Mouse (Mus musculus): ENCODE results near the gene Fndc3b.

The Fndc3b gene

GRCm38 (mm10) chr3:27704641-27705040 lies 6.5 kb downstream of the Fndc3b start:
- peaks cover 82% of the 10 kb centered on the region for H3K4me1 ChIP-seq (replicated peaks; ENCODE audit: low read depth, low read length)

GRCm38 (mm10) chr3:27703531-27703930 lies 7.6 kb downstream of the Fndc3b start:
- Histone ChIP-seq H3K4me3 (replicated peaks; ENCODE audit: low read length) (peak overlapping the region; percentile 37; the same call in 1 of the 2 replicates), H3K36me3 (ENCODE audit: insufficient read depth, low read length) (no peaks in the 10 kb centered on the region), H3K9me3 (ENCODE audit: low read length) (no peaks in the 10 kb centered on the region), H3K27me3 (ENCODE audit: insufficient read depth, low read length) (peaks cover 12% of the 10 kb centered on the region), H3K4me1 (replicated peaks; ENCODE audit: low read depth, low read length) (peaks cover 78% of the 10 kb centered on the region)
- 0 out of 2 replicates have a peak, but pooled peaks have one; percentile 13 for TF ChIP-seq NANOG (IDR thresholded peaks at IDR 0.05; ENCODE audit: borderline replicate concordance, low read length)
- no peak for TF ChIP-seq CTCF (conservative IDR thresholded peaks at IDR 0.05; ENCODE audit: low read length)

More at GRCm38 (mm10) chr3:27704641-27705040, 6.5 kb downstream of the Fndc3b start:
- TF ChIP-seq CTCF (conservative IDR thresholded peaks at IDR 0.05; ENCODE audit: low read length) (no peak), NANOG (IDR thresholded peaks at IDR 0.05; ENCODE audit: borderline replicate concordance, low read length) (no peak), POU5F1 (IDR thresholded peaks at IDR 0.05; ENCODE audit: borderline replicate concordance, low read length) (no peak)
- H3K4me3 ChIP-seq (replicated peaks; ENCODE audit: low read length): no peak overlapping the region
- H3K36me3 ChIP-seq (ENCODE audit: insufficient read depth, low read length): no peaks in the 10 kb centered on the region
- no peaks in the 10 kb centered on the region for H3K9me3 ChIP-seq (ENCODE audit: low read length)
- H3K27me3 ChIP-seq (ENCODE audit: insufficient read depth, low read length): peaks cover 20% of the 10 kb centered on the region

GRCm38 (mm10) chr3:27703081-27703480 lies 8.0 kb downstream of the Fndc3b start:
- Histone ChIP-seq H3K27me3 (ENCODE audit: insufficient read depth, low read length) (peaks cover 8% of the 10 kb centered on the region; the same call in 1 of the 2 replicates), H3K4me3 (replicated peaks; ENCODE audit: low read length) (0 out of 2 replicates have a peak overlapping the region, but pooled peaks have one; percentile 37), H3K36me3 (ENCODE audit: insufficient read depth, low read length) (no peaks in the 10 kb centered on the region), H3K4me1 (replicated peaks; ENCODE audit: low read depth, low read length) (peaks cover 79% of the 10 kb centered on the region), H3K9me3 (ENCODE audit: low read length) (no peaks in the 10 kb centered on the region)
- TF ChIP-seq NANOG (IDR thresholded peaks at IDR 0.05; ENCODE audit: borderline replicate concordance, low read length): no peak; the same call in 1 of the 2 replicates

- Histone ChIP-seq H3K4me3 (replicated peaks; ENCODE audit: low read length) (no peak overlapping the region), H3K9me3 (ENCODE audit: low read length) (no peaks in the 10 kb centered on the region), H3K27me3 (ENCODE audit: insufficient read depth, low read length) (no peaks in the 10 kb centered on the region), H3K4me1 (replicated peaks; ENCODE audit: low read depth, low read length) (peaks cover 84% of the 10 kb centered on the region), H3K36me3 (ENCODE audit: insufficient read depth, low read length) (no peaks in the 10 kb centered on the region)
- TF ChIP-seq NANOG (IDR thresholded peaks at IDR 0.05; ENCODE audit: borderline replicate concordance, low read length) (no peak), CTCF (conservative IDR thresholded peaks at IDR 0.05; ENCODE audit: low read length) (no peak), POU5F1 (IDR thresholded peaks at IDR 0.05; ENCODE audit: borderline replicate concordance, low read length) (no peak)
Observed at GRCm38 (mm10) chr3:27698671-27699070, 12.4 kb downstream of the Fndc3b start.

- TF ChIP-seq NANOG (IDR thresholded peaks at IDR 0.05; ENCODE audit: borderline replicate concordance, low read length): no peak
- TF ChIP-seq POU5F1 (IDR thresholded peaks at IDR 0.05; ENCODE audit: borderline replicate concordance, low read length): no peak
- TF ChIP-seq CTCF (conservative IDR thresholded peaks at IDR 0.05; ENCODE audit: low read length): no peak
- Histone ChIP-seq H3K4me3 (replicated peaks; ENCODE audit: low read length) (no peak overlapping the region), H3K36me3 (ENCODE audit: insufficient read depth, low read length) (no peaks in the 10 kb centered on the region)
Observed at GRCm38 (mm10) chr3:27696449-27696797, 14.7 kb downstream of the Fndc3b start.

GRCm38 (mm10) chr3:27695612-27696448 lies 15.3 kb downstream of the Fndc3b start:
- TF ChIP-seq POU5F1 (IDR thresholded peaks at IDR 0.05; ENCODE audit: borderline replicate concordance, low read length) (no peak), NANOG (IDR thresholded peaks at IDR 0.05; ENCODE audit: borderline replicate concordance, low read length) (no peak), CTCF (conservative IDR thresholded peaks at IDR 0.05; ENCODE audit: low read length) (no peak)
- H3K9me3 ChIP-seq (ENCODE audit: low read length): no peaks in the 10 kb centered on the region

More at GRCm38 (mm10) chr3:27696449-27696797, 14.7 kb downstream of the Fndc3b start:
- Histone ChIP-seq H3K9me3 (ENCODE audit: low read length) (no peaks in the 10 kb centered on the region), H3K4me1 (replicated peaks; ENCODE audit: low read depth, low read length) (peaks cover 69% of the 10 kb centered on the region), H3K27me3 (ENCODE audit: insufficient read depth, low read length) (no peaks in the 10 kb centered on the region)

GRCm38 (mm10) chr3:27694586-27694985 lies 16.5 kb downstream of the Fndc3b start:
- H3K9me3 ChIP-seq (ENCODE audit: low read length): no peaks in the 10 kb centered on the region
- H3K36me3 ChIP-seq (ENCODE audit: insufficient read depth, low read length): no peaks in the 10 kb centered on the region
- H3K4me3 ChIP-seq (replicated peaks; ENCODE audit: low read length): no peak overlapping the region
- H3K4me1 ChIP-seq (replicated peaks; ENCODE audit: low read depth, low read length): peaks cover 63% of the 10 kb centered on the region
- H3K27me3 ChIP-seq (ENCODE audit: insufficient read depth, low read length): no peaks in the 10 kb centered on the region
- TF ChIP-seq POU5F1 (IDR thresholded peaks at IDR 0.05; ENCODE audit: borderline replicate concordance, low read length) (no peak), CTCF (conservative IDR thresholded peaks at IDR 0.05; ENCODE audit: low read length) (no peak), NANOG (IDR thresholded peaks at IDR 0.05; ENCODE audit: borderline replicate concordance, low read length) (no peak)

More at GRCm38 (mm10) chr3:27695612-27696448, 15.3 kb downstream of the Fndc3b start:
- no peaks in the 10 kb centered on the region for H3K36me3 ChIP-seq (ENCODE audit: insufficient read depth, low read length)
- no peak overlapping the region for H3K4me3 ChIP-seq (replicated peaks; ENCODE audit: low read length)
- H3K4me1 ChIP-seq (replicated peaks; ENCODE audit: low read depth, low read length): peaks cover 65% of the 10 kb centered on the region
- H3K27me3 ChIP-seq (ENCODE audit: insufficient read depth, low read length): no peaks in the 10 kb centered on the region

GRCm38 (mm10) chr3:27694111-27694510 lies 17.0 kb downstream of the Fndc3b start:
- H3K27me3 ChIP-seq (ENCODE audit: insufficient read depth, low read length): no peaks in the 10 kb centered on the region
- no peak overlapping the region for H3K4me3 ChIP-seq (replicated peaks; ENCODE audit: low read length)

More at GRCm38 (mm10) chr3:27694111-27694510, 17.0 kb downstream of the Fndc3b start:
- Histone ChIP-seq H3K9me3 (ENCODE audit: low read length) (no peaks in the 10 kb centered on the region), H3K4me1 (replicated peaks; ENCODE audit: low read depth, low read length) (peaks cover 66% of the 10 kb centered on the region), H3K36me3 (ENCODE audit: insufficient read depth, low read length) (no peaks in the 10 kb centered on the region)
- TF ChIP-seq CTCF (conservative IDR thresholded peaks at IDR 0.05; ENCODE audit: low read length): no peak
- TF ChIP-seq POU5F1 (IDR thresholded peaks at IDR 0.05; ENCODE audit: borderline replicate concordance, low read length): no peak
- no peak for TF ChIP-seq NANOG (IDR thresholded peaks at IDR 0.05; ENCODE audit: borderline replicate concordance, low read length)

Data from E14TG2a.4 (cell line).